Mouse (Mus musculus) C2C12 (cell line): ENCODE results near the gene Dtx1. TPM values are rescaled to one million over a fixed set of nuclear protein-coding genes. Genes with fewer than 3 reads are reported as not detected.

Source experiments
- H3K27me3 ChIP-seq: one replicate; pipeline ENCODE4 v1.6.1; 2011; ENCODE audit not compliant: control insufficient read depth, insufficient read depth, insufficient read length
- H3K36me3 ChIP-seq: one replicate; pipeline ENCODE4 v1.6.1; 2011; ENCODE audit not compliant: control insufficient read depth, insufficient read depth
- H3K4me3 ChIP-seq: one replicate; pipeline ENCODE4 v1.5.1; 2011; ENCODE audit warnings: mild to moderate bottlenecking, control low read depth; ENCODE audit not compliant: poor library complexity, insufficient read depth, severe bottlenecking
- H3K79me2 ChIP-seq: one replicate; pipeline ENCODE4 v1.6.1; 2011; ENCODE audit not compliant: control insufficient read depth, insufficient read depth
- H3K79me3 ChIP-seq: one replicate; pipeline ENCODE4 v1.6.1; 2011; ENCODE audit warnings: low read depth, control low read depth
- H3ac ChIP-seq: one replicate; pipeline ENCODE3; 2011; ENCODE audit warnings: low read depth; ENCODE audit not compliant: control insufficient read depth, insufficient read length
- CEBPB ChIP-seq: IDR thresholded peaks from one replicate; pipeline ENCODE4 v1.6.1; 2011; ENCODE audit warnings: low read depth, mild to moderate bottlenecking, control low read depth, moderate library complexity
- CTCF ChIP-seq: IDR thresholded peaks from one replicate; pipeline ENCODE4 v1.5.1; 2011; ENCODE audit not compliant: control insufficient read depth, insufficient read depth, insufficient read length
- FOSL1 ChIP-seq: IDR thresholded peaks from one replicate; pipeline ENCODE4 v1.8.0; 2011; ENCODE audit warnings: mild to moderate bottlenecking, low read length; ENCODE audit not compliant: poor library complexity, insufficient read depth, severe bottlenecking
- MAX ChIP-seq: IDR thresholded peaks from one replicate; pipeline ENCODE4 v1.6.1; 2011; ENCODE audit warnings: mild to moderate bottlenecking, control low read depth
- MYOD1 ChIP-seq: IDR thresholded peaks from one replicate; pipeline ENCODE4 v1.6.1; 2011; ENCODE audit warnings: low read depth; ENCODE audit not compliant: control insufficient read depth, insufficient read length
- MYOG ChIP-seq: IDR thresholded peaks from one replicate; pipeline ENCODE4 v1.6.1; 2011; ENCODE audit not compliant: control insufficient read depth, insufficient read length; ENCODE audit errors: extremely low read depth
- USF1 ChIP-seq: IDR thresholded peaks from one replicate; pipeline ENCODE4 v1.6.1; 2011; ENCODE audit warnings: low read depth, mild to moderate bottlenecking, control low read depth, moderate library complexity
- polyA plus RNA-seq: library from polyadenylated mRNA; unstranded; fragments of >200 nt; fragmentation: generic; extraction: Trizol; gene quantifications from one replicate; pipeline ENCODE4 v1.2.1, GENCODE M21; 2012; ENCODE audit warnings: missing spikeins

The Dtx1 gene
- polyA plus RNA-seq, 1 experiment, result not detected

- no peak overlapping the region for H3ac ChIP-seq
- no peak overlapping the region for H3K4me3 ChIP-seq
- H3K79me2 ChIP-seq, result no peaks in the 10 kb centered on the region
- H3K27me3 ChIP-seq, result peaks cover 75% of the 10 kb centered on the region
- H3K36me3 ChIP-seq, result no peaks in the 10 kb centered on the region
- TF ChIP-seq FOSL1 (no peak), USF1 (no peak)
- no peaks in the 10 kb centered on the region for H3K79me3 ChIP-seq
Observed at GRCm38 (mm10) chr5:120703660-120704059, 8.1 kb downstream of the Dtx1 start.

- no peaks in the 10 kb centered on the region for H3K36me3 ChIP-seq
- TF ChIP-seq MAX (no peak), USF1 (no peak), MYOG (no peak), CTCF (no peak), MYOD1 (no peak), CEBPB (no peak), FOSL1 (no peak)
- H3ac ChIP-seq, result no peak overlapping the region
- H3K4me3 ChIP-seq, result no peak overlapping the region
- H3K79me3 ChIP-seq, result no peaks in the 10 kb centered on the region
- H3K27me3 ChIP-seq, result peaks cover 74% of the 10 kb centered on the region
- H3K79me2 ChIP-seq, result no peaks in the 10 kb centered on the region
Observed at GRCm38 (mm10) chr5:120702969-120703368, 8.8 kb downstream of the Dtx1 start.

GRCm38 (mm10) chr5:120702421-120702820 lies 9.3 kb downstream of the Dtx1 start:
- H3K79me3 ChIP-seq, result no peaks in the 10 kb centered on the region
- peaks cover 74% of the 10 kb centered on the region for H3K27me3 ChIP-seq
- no peak for TF ChIP-seq MYOG
- no peak for TF ChIP-seq CEBPB
- no peak for TF ChIP-seq USF1
- TF ChIP-seq MYOD1, result no peak
- TF ChIP-seq CTCF, result no peak
- TF ChIP-seq MAX, result no peak
- no peak for TF ChIP-seq FOSL1

GRCm38 (mm10) chr5:120700996-120701790 lies 10.5 kb downstream of the Dtx1 start:
- TF ChIP-seq MYOG, result no peak
- no peak for TF ChIP-seq MYOD1
- no peak for TF ChIP-seq CEBPB
- TF ChIP-seq CTCF, result no peak
- TF ChIP-seq USF1, result no peak
- no peak for TF ChIP-seq FOSL1
- no peak for TF ChIP-seq MAX
- H3ac ChIP-seq, result no peak overlapping the region
- peaks cover 70% of the 10 kb centered on the region for H3K27me3 ChIP-seq
- no peaks in the 10 kb centered on the region for H3K36me3 ChIP-seq
- no peaks in the 10 kb centered on the region for H3K79me2 ChIP-seq
- no peak overlapping the region for H3K4me3 ChIP-seq
- no peaks in the 10 kb centered on the region for H3K79me3 ChIP-seq

More at GRCm38 (mm10) chr5:120702421-120702820, 9.3 kb downstream of the Dtx1 start:
- Histone ChIP-seq H3ac (no peak overlapping the region), H3K79me2 (no peaks in the 10 kb centered on the region), H3K36me3 (no peaks in the 10 kb centered on the region), H3K4me3 (no peak overlapping the region)

- no peaks in the 10 kb centered on the region for H3K79me2 ChIP-seq
- no peaks in the 10 kb centered on the region for H3K36me3 ChIP-seq
- H3K79me3 ChIP-seq, result no peaks in the 10 kb centered on the region
- peaks cover 74% of the 10 kb centered on the region for H3K27me3 ChIP-seq
- TF ChIP-seq MYOG, result no peak
- no peak for TF ChIP-seq FOSL1
- TF ChIP-seq CEBPB, result no peak
- TF ChIP-seq CTCF, result no peak
- no peak for TF ChIP-seq MYOD1
- TF ChIP-seq MAX, result no peak
- no peak for TF ChIP-seq USF1
- H3ac ChIP-seq, result no peak overlapping the region
- no peak overlapping the region for H3K4me3 ChIP-seq
Observed at GRCm38 (mm10) chr5:120698801-120699391, 12.8 kb downstream of the Dtx1 start.

- Histone ChIP-seq H3K79me3 (no peaks in the 10 kb centered on the region), H3ac (no peak overlapping the region), H3K4me3 (no peak overlapping the region), H3K36me3 (no peaks in the 10 kb centered on the region), H3K27me3 (peaks cover 69% of the 10 kb centered on the region), H3K79me2 (no peaks in the 10 kb centered on the region)
- no peak for TF ChIP-seq MYOD1
- TF ChIP-seq CTCF, result no peak
- TF ChIP-seq USF1, result no peak
- TF ChIP-seq MAX, result no peak
- TF ChIP-seq CEBPB, result no peak
- no peak for TF ChIP-seq FOSL1
- TF ChIP-seq MYOG, result no peak
Observed at GRCm38 (mm10) chr5:120698181-120698580, 13.5 kb downstream of the Dtx1 start.
